ENCODE assay signal across 7 mouse cellular contexts in the genomic region with DNA sequence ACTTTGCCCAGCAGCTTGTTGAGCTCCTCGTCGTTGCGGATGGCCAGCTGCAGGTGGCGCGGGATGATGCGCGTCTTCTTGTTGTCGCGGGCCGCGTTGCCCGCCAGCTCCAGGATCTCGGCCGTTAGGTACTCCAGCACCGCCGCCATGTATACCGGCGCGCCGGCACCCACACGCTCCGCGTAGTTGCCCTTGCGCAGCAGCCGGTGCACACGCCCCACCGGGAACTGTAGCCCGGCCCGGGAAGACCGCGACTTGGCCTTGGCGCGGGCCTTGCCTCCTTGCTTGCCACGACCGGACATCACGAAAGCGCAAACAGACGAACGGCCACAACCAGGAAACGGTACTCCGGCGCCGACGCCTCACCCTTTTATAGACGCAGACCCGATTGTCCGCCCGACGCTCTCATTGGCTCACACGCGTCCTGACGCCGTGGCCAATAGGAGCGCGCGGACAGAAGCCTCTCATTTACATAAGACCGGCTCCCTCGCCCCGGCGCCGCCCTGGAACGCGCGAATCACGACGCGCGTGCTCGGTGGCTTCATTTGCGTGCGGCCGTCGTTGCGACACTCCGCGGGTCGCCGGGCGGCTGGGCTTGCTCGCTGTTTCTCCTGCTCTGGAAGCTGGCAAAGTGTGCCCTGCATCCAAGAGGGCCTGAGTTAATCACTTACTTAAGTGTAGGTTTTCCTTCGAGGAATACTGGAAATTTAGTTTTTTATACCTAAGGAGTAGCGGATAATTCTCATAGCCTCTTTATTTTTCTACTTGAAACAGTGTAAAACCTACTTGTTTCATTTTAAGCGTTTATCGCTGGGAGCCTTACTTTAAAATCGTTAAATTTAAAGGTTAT. TPM values are rescaled to one million over a fixed set of nuclear protein-coding genes. Genes with fewer than 3 reads are reported as not detected.
DNase-seq lines count a peak whose midpoint lies in the region; ATAC-seq and TF ChIP-seq lines count a peak whose summit lies in the region.
"Not testable (repeated sequence)": the region's sequence is repeated elsewhere in the genome, so short reads cannot be mapped to it uniquely, and the experiment has no call there.

Gene Hist2h2aa2 (minus strand): TSS at position 328 of the 850 bp plus-strand sequence.

- H3K4me3 ChIP-seq in embryonic facial prominence, embryonic 10.5 days, result peak within 1 kb of the TSS; percentile 48
- peak within 1 kb of the TSS; percentile 29 for H3K4me3 ChIP-seq in intestine, postnatal 0 days (ENCODE audit: low read depth, low read length)
- H3K4me3 ChIP-seq in midbrain, embryonic 11.5 days (ENCODE audit: low read depth, low read length), result peak within 1 kb of the TSS; percentile 28

- TF ChIP-seq CTCF in intestine, postnatal 0 days (IDR thresholded peaks at IDR 0.05; ENCODE audit: low read depth), result not testable (repeated sequence)

- H3K27me3 ChIP-seq in embryonic facial prominence, embryonic 10.5 days (replicated peaks; ENCODE audit: low read depth, poor library complexity, severe bottlenecking); intestine, postnatal 0 days (replicated peaks; ENCODE audit: control insufficient read depth, insufficient read depth, low read length); midbrain, embryonic 11.5 days (ENCODE audit: control insufficient read depth, insufficient read depth, low read length): not testable (repeated sequence)

- H3K4me1 ChIP-seq in embryonic facial prominence, embryonic 10.5 days, result peaks cover 49% of the 10 kb centered on the region
- H3K4me1 ChIP-seq in intestine, postnatal 0 days (replicated peaks; ENCODE audit: control insufficient read depth, insufficient read depth, low read length), result peaks cover 21% of the 10 kb centered on the region
- peaks cover 20% of the 10 kb centered on the region for H3K4me1 ChIP-seq in midbrain, embryonic 11.5 days (ENCODE audit: control insufficient read depth, insufficient read depth, low read length)

- H3K9ac ChIP-seq in intestine, postnatal 0 days (ENCODE audit: low read depth, low read length), result not testable (repeated sequence)
- peak within 1 kb of the TSS; percentile 58 for H3K9ac ChIP-seq in midbrain, embryonic 11.5 days (ENCODE audit: low read length)

- 3% methylated on average over 45 of the region's 85 CpGs for WGBS in embryonic facial prominence, embryonic 10.5 days
- WGBS in intestine, postnatal 0 days, result 4% methylated on average over 30 of the region's 85 CpGs
- WGBS in midbrain, embryonic 11.5 days, result 5% methylated on average over 26 of the region's 85 CpGs

- intact Hi-C loops in left cerebral cortex, postnatal 36 days (cut with DNase I), result not testable (repeated sequence)

- peak within 1 kb of the TSS; percentile 55 for H3K4me2 ChIP-seq in intestine, postnatal 0 days (replicated peaks; ENCODE audit: low read depth)
- peak within 1 kb of the TSS; percentile 10; the same call in 1 of the 2 replicates for H3K4me2 ChIP-seq in midbrain, embryonic 11.5 days

- not testable (repeated sequence) for H3K36me3 ChIP-seq in embryonic facial prominence, embryonic 10.5 days (replicated peaks); intestine, postnatal 0 days (ENCODE audit: control insufficient read depth, insufficient read depth); midbrain, embryonic 11.5 days (ENCODE audit: control insufficient read depth, insufficient read depth, low read length)

- peak; percentile 80 for ATAC-seq in intestine, postnatal 0 days
- peak; percentile 83 for ATAC-seq in midbrain, embryonic 11.5 days (ENCODE audit: low FRiP score)

- not testable (repeated sequence) for H3K9me3 ChIP-seq in embryonic facial prominence, embryonic 10.5 days; intestine, postnatal 0 days (ENCODE audit: control insufficient read depth); midbrain, embryonic 11.5 days (ENCODE audit: control insufficient read depth, low read length)

- peak; percentile 98 to 100 for DNase-seq in adrenal gland, adult (ENCODE audit: inconsistent age in 2 of 2, low spot score in 1 of 2)
- DNase-seq in embryonic facial prominence, embryonic 10.5 days (ENCODE audit: low spot score), result peak; percentile 82
- DNase-seq in gonadal fat pad, adult 2 months (ENCODE audit: low read depth), result not testable (repeated sequence)
- DNase-seq in left cerebral cortex, postnatal 36 days (ENCODE audit: low spot score in 2 of 2), result peak; percentile 97 to 99
- DNase-seq in midbrain, embryonic 11.5 days (ENCODE audit: low spot score, missing footprints), result peak; percentile 88
- peak; percentile 79 for DNase-seq in skeletal muscle tissue, adult 2 months (ENCODE audit: low read depth, low spot score)

- peak within 1 kb of the TSS; percentile 98 for H3K27ac ChIP-seq in embryonic facial prominence, embryonic 10.5 days (replicated peaks)
- peak within 1 kb of the TSS; percentile 35; the same call in 1 of the 2 replicates for H3K27ac ChIP-seq in intestine, postnatal 0 days (ENCODE audit: low read depth, low read length)
- peak within 1 kb of the TSS; percentile 59 for H3K27ac ChIP-seq in midbrain, embryonic 11.5 days (ENCODE audit: low read depth, low read length)

RNA-seq across cellular contexts. Expression of gene Hist2h2aa2, which starts in this region (rescaled TPM):
- 26.6 and 32.1 TPM in 2 replicates for polyA plus RNA-seq in embryonic facial prominence, embryonic 10.5 days (2016; fragmentation: Nextera tagmentation; extraction: Ambion mirVana)
- polyA plus RNA-seq in gonadal fat pad, adult 2 months (2012; rRNA removed), result 420 and 426 TPM in 2 replicates
- polyA plus RNA-seq in intestine, postnatal 0 days (2015; fragmentation: Nextera tagmentation; extraction: Ambion mirVana), result 87.4 and 108 TPM in 2 replicates
- total RNA-seq in left cerebral cortex, postnatal 36 days (2021), result 100 to 1,000 TPM; 204 to 210 TPM
- 50.9 and 55.2 TPM in 2 replicates for polyA plus RNA-seq in midbrain, embryonic 11.5 days (2014; fragmentation: Nextera tagmentation; extraction: Ambion mirVana)

Comparison
In these comparisons a context has a peak if more than half of its experiments do, and no peak if none do; other contexts are left out.
1. H3K27ac ChIP-seq: peak in every context shown above with its lines; median percentile 98 in embryonic facial prominence, embryonic 10.5 days; 59 in midbrain, embryonic 11.5 days; 35 in intestine, postnatal 0 days.